In the genomic region with DNA sequence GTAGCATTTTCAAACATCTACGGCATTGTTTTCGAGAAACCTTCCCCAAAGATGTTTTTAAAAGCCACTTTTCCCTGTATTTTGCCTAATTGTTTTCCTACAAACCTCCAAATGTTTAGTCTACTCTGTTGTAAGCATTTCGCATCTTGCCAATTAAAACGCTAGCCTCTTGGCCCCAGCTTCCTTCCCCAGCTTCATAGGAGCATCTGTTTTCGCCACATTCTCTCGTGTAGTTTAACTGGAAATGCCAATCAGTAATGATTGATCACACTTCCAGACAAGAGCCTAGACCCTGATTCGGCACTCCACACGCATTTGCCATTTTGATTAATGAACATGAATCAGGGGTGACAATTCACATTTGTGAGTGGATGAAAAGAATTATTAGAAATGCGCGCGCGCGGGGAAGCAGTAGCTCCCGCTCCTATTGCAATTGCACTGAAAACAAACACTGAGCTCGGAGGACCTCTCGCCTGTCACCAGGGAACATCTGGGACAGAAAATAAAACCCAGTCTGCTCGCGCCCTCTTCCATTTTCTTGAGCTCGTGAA, we compare ENCODE assay signal across 14 mouse cellular contexts. TPM values are rescaled to one million over a fixed set of nuclear protein-coding genes. Genes with fewer than 3 reads are reported as not detected.
A peak's percentile ranks its signal among the peaks of the same experiment; 100 is the strongest.
DNase-seq lines count a peak whose midpoint lies in the region; ATAC-seq lines count a peak whose summit lies in the region.
"Had no signal": no experiment of that assay in that cellular context is flagged by ENCODE, and none has a peak within 500 bp of the region (broad histone marks: within the 10 kb centered on the region; RNA-seq: fewer than 3 reads in every experiment).

No protein-coding gene starts in this region.

- no peaks in the 10 kb centered on the region for H3K9me3 ChIP-seq in lung, embryonic 16.5 days (ENCODE audit: control insufficient read depth, low read length)
- H3K9me3 ChIP-seq in limb, embryonic 11.5 days (ENCODE audit: control insufficient read depth, low read length), result no peaks in the 10 kb centered on the region
- H3K9me3 ChIP-seq: embryonic facial prominence, embryonic 12.5 days; heart, embryonic 13.5 days had no signal

- peak; percentile 47 for DNase-seq in embryo, embryonic 10 days (ENCODE audit: low spot score)
- no peak for DNase-seq in embryo, embryonic 9.5 days (ENCODE audit: extremely low spot score)
- no peak for DNase-seq in lung, postnatal 14 days
- DNase-seq in limb, embryonic 11.5 days (ENCODE audit: low spot score), result peak; percentile 33
- peak; percentile 51 for DNase-seq in retina, embryonic 14.5 days (ENCODE audit: low spot score)
- no peak for DNase-seq in cerebellum, postnatal 4 days (ENCODE audit: low spot score in 2 of 2)
- no peak for DNase-seq in left cerebral cortex, adult 8-10 months (ENCODE audit: low spot score in 2 of 2)
- DNase-seq: kidney, adult 9 months; lung, postnatal 36 days had no signal

- no peak for ATAC-seq in lung, embryonic 16.5 days (ENCODE audit: low read depth)
- no peak for ATAC-seq in limb, embryonic 11.5 days (ENCODE audit: insufficient number of reproducible peaks, low FRiP score, low TSS enrichment, low read depth)
- ATAC-seq: activated CD4-positive, CD25-positive, alpha-beta regulatory T cell, adult 4 months had no signal

- peak overlapping the region; percentile 16; the same call in 1 of the 2 replicates for H3K4me3 ChIP-seq in lung, embryonic 16.5 days (ENCODE audit: low read length)
- H3K4me3 ChIP-seq in limb, embryonic 11.5 days (ENCODE audit: low read depth, low read length), result no peak overlapping the region
- H3K4me3 ChIP-seq: embryonic facial prominence, embryonic 12.5 days; heart, embryonic 13.5 days had no signal

- H3K4me1 ChIP-seq in lung, embryonic 16.5 days (replicated peaks; ENCODE audit: control insufficient read depth, insufficient read depth, low read length), result no peaks in the 10 kb centered on the region
- H3K4me1 ChIP-seq in limb, embryonic 11.5 days (ENCODE audit: control insufficient read depth, insufficient read depth, low read length), result no peaks in the 10 kb centered on the region
- H3K4me1 ChIP-seq: embryonic facial prominence, embryonic 12.5 days; heart, embryonic 13.5 days had no signal

- 37% methylated on average over 19 of the region's 19 CpGs for WGBS in lung, embryonic 16.5 days
- WGBS in limb, embryonic 11.5 days, result 42% methylated on average over 19 of the region's 19 CpGs

- H3K27ac ChIP-seq in lung, embryonic 16.5 days (ENCODE audit: low read length), result no peak overlapping the region
- no peak overlapping the region for H3K27ac ChIP-seq in limb, embryonic 11.5 days (replicated peaks; ENCODE audit: low read depth, low read length)
- H3K27ac ChIP-seq: embryonic facial prominence, embryonic 12.5 days; heart, embryonic 13.5 days had no signal

- no peaks in the 10 kb centered on the region for H3K36me3 ChIP-seq in lung, embryonic 16.5 days (ENCODE audit: control insufficient read depth, insufficient read depth, low read length)
- H3K36me3 ChIP-seq in limb, embryonic 11.5 days (ENCODE audit: control insufficient read depth, insufficient read depth, low read length), result no peaks in the 10 kb centered on the region
- H3K36me3 ChIP-seq: embryonic facial prominence, embryonic 12.5 days; heart, embryonic 13.5 days had no signal

- no peaks in the 10 kb centered on the region for H3K27me3 ChIP-seq in lung, embryonic 16.5 days (ENCODE audit: control insufficient read depth, insufficient read depth, low read depth, low read length)
- H3K27me3 ChIP-seq in limb, embryonic 11.5 days (ENCODE audit: control insufficient read depth, insufficient read depth, low read length), result no peaks in the 10 kb centered on the region
- H3K27me3 ChIP-seq: embryonic facial prominence, embryonic 12.5 days; heart, embryonic 13.5 days had no signal

- peak overlapping the region; percentile 51 for H3K4me2 ChIP-seq in lung, embryonic 16.5 days (ENCODE audit: low read depth, low read length)
- H3K4me2 ChIP-seq in limb, embryonic 11.5 days (ENCODE audit: low read depth, severe bottlenecking), result no peak overlapping the region
- H3K4me2 ChIP-seq: embryonic facial prominence, embryonic 12.5 days; heart, embryonic 13.5 days had no signal

- H3K9ac ChIP-seq in lung, embryonic 16.5 days (ENCODE audit: low read length), result no peak overlapping the region
- no peak overlapping the region for H3K9ac ChIP-seq in limb, embryonic 11.5 days (ENCODE audit: low read length)
- H3K9ac ChIP-seq: embryonic facial prominence, embryonic 12.5 days; heart, embryonic 13.5 days had no signal

RNA-seq across cellular contexts. Expression of a gene that starts 45.0 kb away (rescaled TPM):
- polyA plus RNA-seq in lung, embryonic 16.5 days (2015; fragmentation: Nextera tagmentation; extraction: Ambion mirVana), result 0.77 and 1.5 TPM in 2 replicates
- 1.7 and 1.8 TPM in 2 replicates for polyA plus RNA-seq in limb, embryonic 11.5 days (2014; fragmentation: Nextera tagmentation; extraction: Ambion mirVana)
- 10 to 100 TPM in 1 of 4 experiments, 1 to 10 TPM in 3; 8.8 to 11.0 (median 9.7) TPM for total RNA-seq in left cerebral cortex, adult 8-10 months (2022)
- total RNA-seq: ES-E14 had no signal

Comparison
In these comparisons a context has a peak if more than half of its experiments do, and no peak if none do; other contexts are left out.
1. DNase-seq: peak in embryo, embryonic 10 days (single experiment), limb, embryonic 11.5 days (single experiment) and retina, embryonic 14.5 days (single experiment); none in embryo, embryonic 9.5 days (single experiment), lung, postnatal 14 days (single experiment), cerebellum, postnatal 4 days (0 of 2) and left cerebral cortex, adult 8-10 months (0 of 2).